Mouse (Mus musculus) cerebellum, postnatal 25 days (tissue): ENCODE results near the gene Psmc3ip.

Experiments used
- DNase-seq, 2 experiments: peaks; one replicate each; pipeline ENCODE4 v3.0.0; 2021; ENCODE audit warnings: mixed read lengths in 2 of 2

Gene Psmc3ip

DNA sequence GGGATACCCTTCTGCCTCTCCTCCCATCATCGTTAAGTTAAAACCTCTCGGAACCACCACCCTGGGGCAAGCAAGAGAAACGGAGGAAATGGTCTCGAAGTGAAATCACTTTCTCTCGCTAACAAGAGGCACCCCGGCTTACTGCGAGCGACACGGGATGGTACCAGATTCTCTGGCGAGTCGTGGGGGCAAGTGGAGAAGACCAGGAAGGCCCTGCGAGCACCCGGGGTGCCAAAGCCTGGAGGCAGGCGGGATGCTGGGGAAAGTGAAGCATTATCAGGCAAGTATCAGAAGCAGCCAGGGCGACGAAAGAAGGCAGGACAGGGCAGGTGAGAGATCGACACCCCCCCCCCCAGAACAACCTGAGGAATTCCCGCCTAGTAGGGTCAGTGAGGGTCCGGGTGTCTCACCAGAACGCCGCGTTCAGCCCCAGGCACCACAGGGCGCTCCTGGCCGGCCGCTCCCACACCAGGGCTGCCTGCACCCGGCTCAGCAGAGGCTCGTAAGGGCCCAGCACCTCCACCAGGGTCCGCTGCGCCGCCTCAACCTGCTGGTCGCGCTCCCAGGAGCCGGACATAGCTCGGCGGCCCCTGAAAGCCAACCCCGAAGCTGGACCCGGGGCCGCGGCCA lies 24.0 kb upstream of the Psmc3ip start:
- DNase-seq: no peak

DNA sequence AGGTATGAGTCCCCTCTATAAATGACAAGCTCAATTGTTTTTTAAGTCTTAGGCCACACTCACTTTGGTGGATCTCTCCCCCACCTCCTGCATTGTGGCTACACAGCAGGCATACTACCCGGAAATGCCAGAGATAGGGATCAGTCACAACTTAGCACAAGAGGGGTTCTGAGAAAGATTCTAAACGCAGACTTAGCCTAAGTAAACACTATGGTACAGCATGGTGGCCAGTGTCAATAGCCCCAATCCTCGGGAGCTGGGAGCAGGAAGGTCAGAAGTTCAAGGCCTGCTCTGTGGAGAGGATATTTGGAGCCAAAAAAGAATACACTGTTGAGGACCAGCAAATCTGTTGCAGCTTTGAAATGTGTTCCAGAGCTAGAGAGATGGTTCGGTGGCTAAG lies 22.9 kb upstream of the Psmc3ip start:
- no peak for DNase-seq

DNA sequence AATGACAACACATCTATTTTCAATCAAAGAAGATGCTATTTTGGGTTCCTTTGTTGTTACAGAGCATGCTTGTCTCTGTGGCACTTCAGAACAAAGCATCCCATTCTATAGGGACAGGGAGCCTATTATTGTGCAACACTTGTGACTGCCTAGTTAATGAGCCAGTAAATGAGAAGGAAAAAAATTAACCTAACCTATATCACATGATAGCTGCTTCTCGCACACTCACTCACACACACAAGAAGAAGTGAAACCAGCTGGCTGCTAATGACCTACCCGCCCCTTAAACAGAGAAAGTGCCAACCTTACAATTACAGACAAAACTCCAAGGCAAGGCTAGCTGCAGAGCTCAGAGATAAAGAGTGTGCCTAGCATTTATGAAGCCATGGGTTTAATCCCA lies 20.3 kb upstream of the Psmc3ip start:
- no peak for DNase-seq

DNA sequence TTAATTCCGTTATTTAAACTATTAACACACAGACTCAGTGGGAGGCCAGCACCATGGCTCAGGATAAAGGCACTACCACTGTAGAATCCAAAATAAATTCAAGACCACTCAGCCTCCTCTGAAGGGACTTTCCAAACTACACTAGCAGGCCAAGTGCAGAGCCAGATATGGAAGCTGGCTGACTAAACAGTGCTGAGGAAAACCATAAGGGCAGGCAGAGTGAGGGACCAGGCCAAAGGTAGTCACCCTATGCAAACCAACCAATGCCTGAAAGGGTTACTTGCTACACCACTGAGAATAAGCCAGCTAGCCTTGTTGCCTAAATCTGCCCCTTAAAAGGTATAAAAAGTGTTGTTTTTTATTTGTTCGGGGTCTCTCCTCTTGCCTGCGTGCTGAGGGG lies 16.9 kb upstream of the Psmc3ip start:
- DNase-seq: no peak

DNA sequence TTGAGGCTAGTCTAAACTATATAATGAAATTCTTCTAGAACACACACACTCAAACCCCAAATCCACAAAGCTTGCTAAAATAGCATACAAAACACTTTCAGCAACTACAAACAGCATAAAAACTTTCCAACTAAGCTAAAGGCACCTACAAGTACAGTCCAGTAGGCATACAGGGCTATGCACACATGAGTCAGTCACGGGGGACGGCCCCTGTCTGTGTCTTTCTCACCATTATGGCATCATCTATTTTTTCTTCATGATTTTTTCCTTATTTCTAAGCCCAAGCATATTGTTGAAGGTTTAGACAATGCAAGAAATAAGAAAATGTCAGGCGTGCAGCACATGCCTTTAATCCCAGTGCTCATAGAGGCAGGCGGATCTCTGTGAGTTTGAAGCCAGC lies 15.9 kb upstream of the Psmc3ip start:
- no peak for DNase-seq

DNA sequence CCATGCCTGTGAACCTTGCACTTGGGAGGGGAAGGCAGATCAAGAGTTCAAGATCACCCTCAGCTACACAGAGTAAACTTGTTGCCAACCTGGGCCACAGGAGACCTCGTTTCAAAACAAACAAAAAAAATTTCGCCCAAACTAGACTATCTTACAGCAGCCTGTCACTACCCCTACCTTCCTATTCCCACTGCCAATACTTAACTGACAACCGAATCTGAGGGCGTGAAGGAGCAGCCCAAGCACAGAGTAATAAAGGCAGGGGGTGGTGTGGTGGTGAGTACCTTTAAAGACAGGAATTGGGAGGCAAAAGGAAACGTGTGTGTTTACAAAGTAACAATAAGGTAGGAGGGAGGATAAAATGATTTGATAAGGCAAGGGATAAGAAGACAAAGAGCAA lies 15.5 kb upstream of the Psmc3ip start:
- DNase-seq: no peak

DNA sequence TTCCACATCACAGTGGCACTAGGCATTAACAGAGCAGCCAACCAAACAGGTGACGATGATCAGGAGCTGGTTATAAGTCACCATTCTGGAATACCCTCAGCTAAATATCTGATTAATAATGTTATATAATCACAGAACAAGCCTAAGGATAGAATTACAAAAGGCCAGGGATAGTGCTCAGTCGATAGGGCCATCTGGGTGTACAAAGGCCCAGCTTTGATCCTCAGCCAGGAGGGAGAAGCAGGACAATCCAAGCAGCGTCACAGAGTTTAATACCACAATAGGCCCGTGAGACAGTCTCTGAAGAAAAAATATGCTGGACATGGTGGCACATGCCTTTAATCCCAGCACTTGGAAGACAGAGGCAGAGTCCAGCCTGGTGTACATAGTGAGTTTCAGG lies 14.1 kb upstream of the Psmc3ip start:
- no peak for DNase-seq

DNA sequence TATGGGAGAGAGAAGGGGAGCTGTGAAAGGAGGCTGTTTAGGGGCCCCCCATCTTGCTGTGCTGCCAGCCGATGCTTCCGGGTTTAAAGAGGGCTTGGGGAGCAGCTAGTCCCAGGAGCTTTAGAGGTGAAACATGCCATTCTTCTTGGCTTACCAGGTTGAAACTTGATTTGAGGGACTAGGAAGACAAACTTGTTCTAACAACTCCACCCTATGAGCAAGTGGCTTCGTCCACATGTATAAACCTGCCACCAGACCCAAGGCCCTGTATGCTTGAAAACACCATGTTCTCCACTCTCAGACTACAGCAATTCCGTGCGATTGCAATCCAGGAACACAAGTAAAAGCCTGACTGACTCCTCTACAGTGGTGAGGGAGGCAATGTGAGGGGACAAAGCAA lies 7.8 kb upstream of the Psmc3ip start:
- no peak for DNase-seq

DNA sequence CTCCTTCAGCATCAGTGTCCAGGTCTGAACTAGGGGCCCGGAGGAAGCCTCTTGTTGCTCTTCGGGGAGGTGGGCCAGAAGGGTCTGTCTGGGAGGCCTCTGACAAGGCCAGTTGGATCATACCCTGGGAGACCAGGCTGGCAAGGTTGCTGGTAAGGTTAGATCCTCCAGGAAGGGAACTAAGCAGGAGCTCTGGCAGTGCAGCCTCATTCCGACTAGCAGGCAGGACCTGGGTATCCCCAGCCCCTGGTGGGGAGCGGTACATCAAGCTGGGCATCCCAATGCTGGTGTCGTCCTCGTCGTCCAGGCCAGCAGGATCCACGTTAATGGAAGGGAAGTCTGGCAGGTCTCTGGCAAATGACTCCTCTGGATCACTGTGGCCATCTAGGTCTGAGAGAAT lies 3.0 kb upstream of the Psmc3ip start:
- no peak for DNase-seq

DNA sequence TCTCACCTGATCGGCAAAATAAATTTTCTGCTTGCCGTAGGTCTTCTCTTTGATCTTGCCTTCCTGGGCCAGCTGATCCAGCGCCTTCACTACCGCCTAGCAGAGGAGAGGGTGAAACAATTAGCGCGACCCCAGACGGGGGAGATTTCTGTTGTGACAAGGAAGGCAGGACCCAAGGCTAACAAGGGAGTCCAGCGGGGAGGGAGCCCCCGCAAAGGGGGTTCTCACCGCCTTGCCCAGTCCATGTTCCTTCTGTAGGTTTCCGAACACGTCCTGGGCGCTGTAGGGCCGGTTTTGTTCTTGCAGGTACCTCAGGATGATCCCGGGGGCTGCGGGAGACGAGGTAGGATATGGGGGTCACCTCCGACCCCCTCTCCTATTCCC lies 314 bp downstream of the Psmc3ip start:
- no peak for DNase-seq

DNA sequence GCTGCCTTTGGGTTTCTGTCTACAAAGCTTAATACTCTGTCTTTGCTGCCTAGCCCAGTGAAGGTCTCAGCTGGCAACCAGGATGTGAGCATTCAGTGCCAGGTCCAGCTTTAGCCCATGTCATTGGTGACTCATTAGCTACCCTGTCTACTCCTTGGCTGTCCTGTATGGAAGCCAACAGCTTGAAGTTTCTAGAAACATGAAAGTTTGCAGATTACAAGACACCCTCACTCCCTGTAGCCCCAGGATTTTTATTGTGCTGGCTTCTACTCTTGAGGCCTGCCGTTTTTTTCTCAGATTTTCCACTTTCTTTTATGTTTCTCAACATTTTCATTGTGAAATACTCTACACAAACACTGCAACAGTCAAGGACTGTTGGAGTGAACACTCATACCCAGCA lies 5.3 kb downstream of the Psmc3ip start:
- DNase-seq: no peak

DNA sequence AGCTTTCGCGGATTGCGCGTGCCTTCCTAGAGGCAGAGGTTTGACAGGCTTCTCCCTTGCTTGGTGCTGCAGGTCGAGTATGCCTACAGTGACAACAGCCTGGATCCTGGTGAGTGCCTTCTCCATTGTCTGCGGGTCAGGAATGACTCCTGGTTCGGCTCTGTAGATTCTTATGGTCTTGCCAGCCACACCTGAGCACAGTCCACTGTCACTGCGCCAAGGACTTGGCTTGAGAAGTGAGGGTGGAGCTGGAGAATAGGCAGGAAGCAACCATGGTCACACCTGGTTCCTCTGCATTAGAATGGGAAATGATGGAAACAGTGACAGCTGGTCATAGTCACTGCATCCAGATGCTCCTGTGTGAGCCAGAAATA lies 7.6 kb downstream of the Psmc3ip start:
- DNase-seq: peak in 1 of 2 experiments; percentile 59

DNA sequence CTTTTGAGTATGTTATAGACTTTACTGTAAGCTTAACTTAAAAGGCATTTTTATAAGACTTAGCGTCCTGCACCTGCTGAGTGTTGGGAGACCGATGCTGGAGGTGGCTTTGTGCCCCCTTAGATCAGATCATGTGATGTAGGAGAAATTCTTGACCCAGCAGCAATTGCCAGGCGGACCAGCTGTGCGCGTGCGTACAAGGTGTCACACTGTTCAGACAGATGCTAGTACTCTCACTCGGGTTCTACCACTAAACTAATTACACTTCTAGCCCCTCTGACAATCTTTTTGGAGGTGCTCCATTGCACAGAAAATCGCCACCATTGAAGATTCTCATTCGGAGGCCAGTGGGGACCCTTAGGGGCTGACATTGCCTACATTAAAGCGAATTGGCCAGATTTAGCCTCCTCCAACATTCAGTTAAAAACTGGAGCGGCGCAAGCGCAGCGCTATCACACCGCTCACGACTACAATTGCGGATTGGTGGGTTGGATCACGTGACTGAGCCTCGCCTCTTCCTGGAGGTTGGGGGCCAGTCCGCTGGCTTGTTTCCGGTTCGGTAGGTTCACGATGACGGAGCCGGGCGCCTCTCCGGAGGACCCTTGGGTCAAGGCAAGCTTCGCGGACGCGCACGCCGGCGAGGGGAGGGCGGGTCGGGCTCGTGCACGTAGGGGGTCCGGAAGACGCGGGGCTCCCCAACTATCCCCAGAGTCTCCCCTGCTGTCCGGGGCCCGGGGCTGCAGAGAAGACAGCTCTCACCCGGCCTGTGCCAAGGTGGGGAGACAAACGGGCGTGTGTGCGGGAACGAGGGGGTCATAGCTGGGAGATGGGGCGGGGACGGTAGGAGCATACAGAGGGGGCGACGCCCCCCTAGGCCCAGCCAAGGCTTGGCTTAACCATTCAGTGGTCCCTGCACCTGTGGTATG lies 8.2 kb downstream of the Psmc3ip start, which contains the start of gene Mlx:
Gene Mlx (plus strand): TSS at position 522 of the 926 bp plus-strand sequence.
- DNase-seq: peak; percentile 90 to 94

DNA sequence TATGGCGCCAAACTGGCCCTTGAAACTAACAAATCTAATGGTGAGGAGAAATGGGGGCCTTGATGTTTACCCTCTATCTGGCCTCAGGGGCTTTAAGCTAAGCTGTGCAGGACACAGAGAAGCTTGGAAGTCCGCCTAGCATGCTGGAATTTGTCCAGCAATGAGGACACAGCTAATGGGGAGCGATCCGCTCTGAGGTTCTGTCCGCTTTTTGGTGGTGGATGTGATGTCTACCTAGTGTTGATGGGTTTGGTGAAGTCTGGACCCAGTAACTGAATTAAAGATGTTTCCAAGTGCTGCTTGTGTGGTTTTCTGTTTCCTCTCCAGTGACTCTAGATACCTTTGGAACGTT lies 8.9 kb downstream of the Psmc3ip start:
- DNase-seq: peak; percentile 55 to 69

DNA sequence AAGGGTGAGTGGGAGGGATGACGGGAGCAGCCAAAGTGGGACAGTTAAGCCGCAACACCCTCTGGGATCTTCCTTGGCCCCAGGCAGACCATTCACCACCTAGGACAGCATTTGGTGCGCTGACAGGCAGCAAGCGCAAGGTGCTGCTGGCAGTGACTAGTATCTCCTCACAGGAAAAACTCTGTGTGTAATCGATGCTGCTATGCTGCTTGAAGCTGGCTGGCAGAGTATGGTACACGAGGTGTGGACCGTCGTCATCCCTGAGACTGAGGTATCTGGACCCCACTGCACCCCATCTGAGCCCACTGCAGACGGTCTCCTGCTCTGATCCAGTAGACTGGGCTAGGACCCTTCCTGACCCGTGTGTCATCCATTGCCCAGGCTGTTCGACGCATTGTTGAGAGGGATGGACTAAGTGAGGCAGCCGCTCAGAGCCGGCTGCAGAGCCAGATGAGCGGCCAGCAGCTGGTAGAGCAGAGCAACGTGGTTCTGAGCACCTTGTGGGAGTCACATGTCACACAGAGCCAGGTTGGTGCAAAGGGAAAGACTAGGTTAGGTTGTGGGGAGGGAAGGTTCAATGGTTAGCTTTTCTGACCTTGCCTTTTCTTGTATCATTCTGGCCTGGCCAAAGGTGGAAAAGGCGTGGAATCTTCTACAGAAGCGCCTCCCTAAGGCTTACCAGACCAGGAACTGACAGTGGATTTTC lies 9.5 kb downstream of the Psmc3ip start:
- DNase-seq: no peak

DNA sequence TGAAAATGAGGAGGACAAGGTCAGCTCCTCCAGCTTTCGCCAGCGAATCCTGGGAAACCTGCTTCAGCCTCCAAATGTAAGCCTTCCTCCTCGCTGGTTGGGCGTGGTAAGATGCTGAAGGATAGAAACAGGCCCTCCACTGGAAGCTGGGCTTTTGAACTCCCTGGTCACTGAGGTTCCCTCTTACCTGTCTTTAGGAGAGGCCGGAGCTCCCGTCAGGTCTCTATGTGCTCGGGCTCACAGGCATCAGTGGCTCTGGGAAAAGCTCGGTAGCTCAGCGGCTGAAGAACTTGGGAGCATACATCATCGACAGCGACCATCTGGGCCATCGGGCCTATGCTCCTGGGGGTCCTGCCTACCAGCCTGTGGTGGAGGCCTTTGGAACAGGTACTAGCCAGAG lies 10.4 kb downstream of the Psmc3ip start:
- DNase-seq: no peak

DNA sequence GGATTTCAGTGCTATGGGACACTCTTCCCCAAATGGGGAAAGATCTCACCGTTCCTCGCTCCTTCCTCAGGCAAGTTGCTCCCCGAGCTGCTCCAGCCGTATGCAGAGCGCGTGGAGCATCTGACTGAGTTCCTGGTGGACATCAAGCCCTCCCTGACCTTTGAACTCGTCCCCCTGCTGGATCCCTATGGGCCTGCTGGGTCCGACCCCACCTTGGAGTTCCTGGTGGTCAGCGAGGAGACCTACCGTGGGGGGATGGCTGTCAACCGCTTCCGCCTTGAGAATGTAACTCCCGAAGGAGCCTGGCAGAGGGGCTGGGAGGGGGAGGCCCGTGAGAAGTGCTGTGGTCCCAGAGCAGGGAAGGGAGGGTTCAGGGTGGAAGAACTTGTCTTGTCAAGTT lies 11.0 kb downstream of the Psmc3ip start:
- DNase-seq: peak in 1 of 2 experiments; percentile 31

DNA sequence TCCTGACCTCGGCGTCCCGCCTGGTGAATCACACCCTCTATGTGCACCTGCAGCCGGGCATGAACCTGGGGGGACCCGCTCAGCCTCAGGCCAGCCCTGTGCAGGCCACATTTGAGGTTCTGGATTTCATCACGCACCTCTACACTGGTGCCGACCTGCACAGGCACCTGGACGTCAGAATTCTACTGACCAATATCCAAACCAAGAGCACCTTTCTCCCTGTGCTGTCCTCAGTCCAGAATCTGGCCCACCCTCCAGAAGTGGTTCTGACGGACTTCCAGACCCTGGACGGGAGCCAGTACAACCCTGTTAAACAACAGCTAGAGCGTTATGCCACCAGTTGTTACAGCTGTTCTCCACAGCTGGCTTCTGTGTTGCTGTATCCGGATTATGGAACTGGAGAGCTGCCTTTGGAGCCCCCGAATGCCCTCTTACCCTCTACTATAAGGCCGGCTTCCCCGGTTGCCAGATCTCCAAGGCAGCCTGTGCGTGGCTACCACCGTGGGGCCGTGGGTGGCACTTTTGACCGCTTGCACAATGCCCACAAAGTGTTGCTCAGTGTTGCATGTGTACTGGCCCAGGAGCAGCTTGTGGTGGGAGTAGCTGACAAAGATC lies 12.0 kb downstream of the Psmc3ip start:
- DNase-seq: peak in 1 of 2 experiments; percentile 58

DNA sequence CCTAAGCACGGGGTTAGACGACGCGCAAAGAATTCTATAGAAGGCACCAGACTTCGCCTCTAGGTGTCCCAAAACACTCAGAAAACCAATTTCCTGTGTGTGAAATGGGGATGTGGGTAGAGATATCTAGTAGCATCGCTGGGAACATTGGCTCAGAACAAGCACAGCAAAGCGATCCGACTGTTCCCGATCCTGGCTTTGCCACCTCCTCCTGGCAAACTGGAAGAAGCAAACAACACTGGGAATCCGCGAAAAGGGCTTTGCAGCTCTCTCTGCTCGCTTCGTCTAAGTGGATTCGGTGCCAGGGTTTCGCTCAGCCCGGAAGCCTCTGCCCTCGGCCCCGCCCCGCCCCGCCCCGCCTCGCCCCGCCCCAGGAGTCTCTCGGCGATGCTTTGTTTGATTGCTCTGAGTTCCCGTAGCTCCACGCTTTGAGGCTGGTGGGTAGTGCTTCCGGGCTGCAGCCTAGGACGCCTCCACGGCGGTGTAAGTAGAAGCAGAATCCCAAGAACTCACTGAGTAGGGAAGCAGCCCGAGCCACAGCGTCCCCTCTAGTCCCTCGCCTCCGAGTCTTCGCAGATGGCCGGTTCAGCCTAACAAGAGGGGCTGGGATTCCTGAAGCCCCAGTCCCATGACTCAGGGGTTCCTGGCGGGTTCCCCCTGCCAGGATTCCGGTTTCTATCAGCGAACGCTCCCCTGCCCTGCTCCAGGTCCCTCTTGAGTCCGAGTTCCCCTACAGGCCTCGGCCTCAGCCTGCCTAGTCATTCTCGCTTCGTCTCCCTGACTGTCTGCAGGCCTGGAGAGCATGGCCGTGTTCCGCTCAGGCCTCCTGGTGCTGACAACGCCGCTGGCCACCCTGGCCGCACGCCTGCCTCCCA lies 12.8 kb downstream of the Psmc3ip start, which contains the start of gene Coasy:
Gene Coasy (plus strand): TSS at position 358 of the 875 bp plus-strand sequence.
- peak; percentile 90 to 93 for DNase-seq

DNA sequence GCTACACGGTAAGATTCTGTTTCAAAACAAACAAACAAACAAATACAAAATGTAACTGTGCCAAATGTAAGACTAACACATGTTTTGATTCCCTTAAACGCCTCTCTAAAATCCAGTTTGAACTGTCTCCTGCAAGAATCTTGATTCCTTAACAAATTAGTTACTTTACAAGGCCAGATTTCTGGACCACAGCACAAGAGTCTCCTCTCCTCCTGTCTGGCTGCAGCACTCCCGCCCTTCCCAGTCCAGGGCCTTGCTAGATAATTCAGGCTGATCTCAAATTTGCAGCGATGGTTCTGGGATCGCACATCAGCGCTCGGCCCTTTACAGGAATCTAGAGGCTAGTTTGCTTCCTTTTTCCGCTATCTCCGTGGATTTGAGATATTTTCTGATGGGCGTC lies 13.6 kb downstream of the Psmc3ip start:
- DNase-seq: peak in 1 of 2 experiments; percentile 42

DNA sequence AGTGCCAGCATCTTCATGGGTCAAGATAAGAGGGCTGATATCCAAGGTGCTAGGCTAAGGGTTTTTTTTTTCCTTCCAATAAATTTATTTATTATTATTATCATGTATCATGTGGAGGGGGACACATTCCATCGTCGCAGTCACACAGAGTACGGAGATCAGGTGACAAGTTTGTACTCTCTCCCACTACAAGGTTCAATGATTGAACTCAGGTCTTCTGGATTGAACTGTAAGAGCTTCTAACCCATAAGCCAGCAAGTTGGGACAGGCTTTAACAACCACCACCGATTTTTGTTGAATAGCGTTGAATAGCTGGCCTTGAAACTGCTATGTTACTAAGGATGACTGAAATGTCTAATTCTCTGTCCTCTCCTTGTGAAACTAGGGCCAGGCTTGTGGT lies 14.8 kb downstream of the Psmc3ip start:
- peak in 1 of 2 experiments; percentile 1 for DNase-seq

DNA sequence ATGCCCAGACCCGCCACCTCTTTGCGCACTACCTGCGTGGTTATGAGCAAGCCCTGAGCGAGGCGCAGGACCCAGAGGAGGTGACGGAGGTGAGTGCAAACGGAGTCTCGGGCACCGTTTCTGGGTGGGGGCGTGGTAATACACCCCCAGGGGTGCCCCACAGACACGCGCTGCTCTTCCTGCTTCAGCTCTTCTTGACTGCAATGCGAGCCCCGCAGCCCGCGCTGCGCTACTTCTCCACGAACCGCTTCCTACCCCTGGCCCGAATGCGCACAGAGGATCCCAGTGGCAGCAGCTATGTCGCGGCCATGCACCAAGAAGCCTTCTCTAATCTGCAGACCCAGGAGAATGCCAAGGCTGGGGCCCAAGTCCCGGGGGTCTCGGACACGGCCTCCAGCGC lies 15.5 kb downstream of the Psmc3ip start:
- DNase-seq: no peak
